Mouse (Mus musculus) CD8-positive naive resting alpha-beta T cell, adult 2 months (primary cell): Measurements from ENCODE around the gene Txndc12.

Source experiments
- DNase-seq, 2 experiments: peaks; one replicate each; pipeline ENCODE4 v3.0.0; 2022; ENCODE audit warnings: low read depth in 2 of 2, low spot score in 2 of 2

Gene Txndc12

GRCm38 (mm10) chr4:108845824-108846569 is 11.6 kb downstream of the Txndc12 start:
- DNase-seq: no peak

GRCm38 (mm10) chr4:108847715-108848504 is 13.5 kb downstream of the Txndc12 start, which contains the start of gene Kti12:
Gene Kti12 (plus strand): TSS chr4:108847785.
- DNase-seq: peak; percentile 59 to 70

GRCm38 (mm10) chr4:108848505-108848848 is 14.1 kb downstream of the Txndc12 start, which contains the start of gene A730015C16Rik:
Gene A730015C16Rik (minus strand): TSS chr4:108848619.
- no peak for DNase-seq

GRCm38 (mm10) chr4:108866806-108867205 is 32.4 kb downstream of the Txndc12 start:
- no peak for DNase-seq

GRCm38 (mm10) chr4:108869730-108870374 is 35.5 kb downstream of the Txndc12 start:
- peak; percentile 59 to 71 for DNase-seq

- no peak for DNase-seq
Observed at GRCm38 (mm10) chr4:108873746-108874145, 39.3 kb downstream of the Txndc12 start.

GRCm38 (mm10) chr4:108877901-108878300 is 43.5 kb downstream of the Txndc12 start:
- no peak for DNase-seq

GRCm38 (mm10) chr4:108878963-108879822 is 44.8 kb downstream of the Txndc12 start, which contains the start of gene Rab3b:
Gene Rab3b (plus strand): TSS chr4:108879063.
- DNase-seq: peak in 1 of 2 experiments; percentile 28

GRCm38 (mm10) chr4:108883815-108884214 is 49.4 kb downstream of the Txndc12 start:
- DNase-seq: no peak

- DNase-seq: no peak
Observed at GRCm38 (mm10) chr4:108887456-108887855, 53.1 kb downstream of the Txndc12 start.

- DNase-seq: no peak
Observed at GRCm38 (mm10) chr4:108890876-108891275, 56.5 kb downstream of the Txndc12 start.

- DNase-seq: no peak
Observed at GRCm38 (mm10) chr4:108900421-108900820, 66.0 kb downstream of the Txndc12 start.

- no peak for DNase-seq
Observed at GRCm38 (mm10) chr4:108902886-108903285, 68.5 kb downstream of the Txndc12 start.

- DNase-seq: no peak
Observed at GRCm38 (mm10) chr4:108903346-108903745, 68.9 kb downstream of the Txndc12 start.

GRCm38 (mm10) chr4:108904076-108904475 is 69.7 kb downstream of the Txndc12 start:
- no peak for DNase-seq

- no peak for DNase-seq
Observed at GRCm38 (mm10) chr4:108904790-108905189, 70.4 kb downstream of the Txndc12 start.

- no peak for DNase-seq
Observed at GRCm38 (mm10) chr4:108905859-108906258, 71.5 kb downstream of the Txndc12 start.

GRCm38 (mm10) chr4:108907475-108907874 is 73.1 kb downstream of the Txndc12 start:
- no peak for DNase-seq

- no peak for DNase-seq
Observed at GRCm38 (mm10) chr4:108909872-108910425, 75.5 kb downstream of the Txndc12 start.
